Mouse (Mus musculus): Measurements from ENCODE around the gene Ttc33. TPM values are rescaled to one million over a fixed set of nuclear protein-coding genes. Genes with fewer than 3 reads are reported as not detected.
A peak's percentile ranks its signal among the peaks of the same experiment; 100 is the strongest.

Gene Ttc33
- polyA plus RNA-seq, 1 experiment from 2014 or later, result 47.2 TPM

DNA sequence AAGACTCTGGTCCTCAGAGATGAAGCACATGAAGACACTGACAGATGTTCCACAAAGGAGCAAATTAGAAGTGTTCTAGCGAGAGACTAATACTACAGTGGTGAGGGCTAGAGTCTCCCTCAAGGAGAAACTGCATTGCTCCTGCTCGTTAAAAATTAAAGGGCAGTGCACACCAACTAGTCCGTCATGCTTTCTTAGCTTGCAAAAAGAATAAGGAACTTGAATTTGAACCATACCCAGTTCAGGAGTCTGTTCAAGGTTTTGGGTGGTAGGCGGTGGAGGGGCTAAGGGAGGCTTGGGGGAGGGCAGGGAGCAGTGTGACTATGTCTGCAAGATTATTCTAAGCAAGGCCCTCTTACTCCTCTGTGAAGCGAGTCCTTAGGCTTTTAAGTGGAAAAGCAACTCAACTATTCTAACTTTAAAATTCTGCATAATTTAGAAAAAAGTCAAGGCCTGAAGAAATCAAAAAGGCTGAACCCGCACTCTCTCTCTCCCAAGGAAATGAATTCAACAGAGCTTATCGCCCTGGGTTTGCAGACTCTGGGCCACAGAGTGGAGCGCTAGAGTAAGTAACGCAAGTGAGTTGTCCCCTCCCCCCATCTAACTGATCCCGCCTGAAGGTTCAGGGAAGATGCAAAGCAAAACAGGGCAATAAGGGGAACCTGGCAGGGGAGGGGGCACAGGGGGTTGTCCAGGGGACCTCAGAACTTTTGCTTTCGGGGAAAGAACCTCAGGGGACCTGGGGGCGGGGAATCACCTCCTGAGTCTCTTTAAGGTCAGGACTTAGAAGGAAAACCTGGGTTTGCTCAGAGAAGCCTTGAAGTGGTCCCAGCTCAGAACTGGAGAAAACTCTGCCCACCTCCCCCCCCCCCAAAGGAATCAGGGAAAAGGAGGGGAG, 56.2 kb downstream of the Ttc33 start:
- no peaks in the 10 kb centered on the region for H3K9me3 ChIP-seq (ENCODE audit: control insufficient read depth, low read length)
- ATAC-seq (ENCODE audit: insufficient number of reproducible peaks, low FRiP score, low TSS enrichment, low read depth), result no peak
- H3K4me2 ChIP-seq (ENCODE audit: low read depth, severe bottlenecking), result peak overlapping the region; percentile 96
- peaks cover 21% of the 10 kb centered on the region for H3K27me3 ChIP-seq (ENCODE audit: control insufficient read depth, insufficient read depth, low read length)
- peak overlapping the region; percentile 51 for H3K4me3 ChIP-seq (ENCODE audit: low read depth, low read length)
- H3K36me3 ChIP-seq (ENCODE audit: control insufficient read depth, insufficient read depth, low read length), result no peaks in the 10 kb centered on the region
- H3K27ac ChIP-seq (replicated peaks; ENCODE audit: low read depth, low read length), result no peak overlapping the region
- DNase-seq (ENCODE audit: low spot score), result peak; percentile 60
- no peak overlapping the region; the same call in 1 of the 2 replicates for H3K9ac ChIP-seq (ENCODE audit: low read length)
- 12% methylated on average over 12 of the region's 12 CpGs for WGBS
- peaks cover 12% of the 10 kb centered on the region for H3K4me1 ChIP-seq (ENCODE audit: control insufficient read depth, insufficient read depth, low read length)

DNA sequence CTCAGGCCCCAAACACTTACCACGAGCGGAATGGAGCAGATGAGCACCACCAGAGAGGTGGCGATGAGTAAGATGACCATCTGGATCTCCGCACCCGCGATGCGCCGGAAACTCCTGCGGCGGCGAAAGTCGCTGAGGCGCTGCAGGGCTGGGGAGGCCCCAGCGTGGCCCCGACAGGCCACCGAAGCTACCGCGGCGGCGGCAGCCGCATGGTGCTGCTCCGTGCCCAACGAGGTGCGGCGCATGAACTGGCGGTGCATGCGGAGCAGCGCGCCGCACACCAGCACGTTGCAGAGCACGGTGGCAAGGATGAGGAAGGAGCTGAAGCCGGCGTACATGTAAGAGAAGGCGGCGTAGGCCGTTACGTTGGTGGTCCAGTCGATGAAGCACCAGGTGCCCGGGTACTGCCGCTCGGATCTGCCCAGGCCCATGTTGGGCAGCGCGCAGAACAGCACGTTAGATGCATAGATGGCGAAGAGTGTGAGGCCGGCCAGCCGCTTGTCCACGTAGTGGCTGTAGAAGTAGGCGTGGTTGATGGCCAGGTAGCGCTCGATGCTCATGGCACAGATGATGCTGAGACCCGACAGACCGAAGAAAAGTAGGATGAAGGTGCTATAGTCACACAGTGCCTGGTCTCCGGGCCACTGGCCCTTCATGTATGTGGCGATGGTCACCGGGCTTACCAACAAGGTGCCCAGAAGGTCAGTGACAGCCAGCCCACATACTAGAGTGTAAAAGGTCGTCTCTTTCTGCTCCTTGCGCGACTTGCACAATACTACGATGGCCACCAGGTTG, 57.1 kb downstream of the Ttc33 start:
- peaks cover 21% of the 10 kb centered on the region for H3K27me3 ChIP-seq (ENCODE audit: control insufficient read depth, insufficient read depth, low read length)
- peak overlapping the region; percentile 13; the same call in 1 of the 2 replicates for H3K9ac ChIP-seq (ENCODE audit: low read length)
- H3K9me3 ChIP-seq (ENCODE audit: control insufficient read depth, low read length), result no peaks in the 10 kb centered on the region
- 0 out of 2 replicates have a peak, but pooled peaks have one; percentile 20 for ATAC-seq (ENCODE audit: insufficient number of reproducible peaks, low FRiP score, low TSS enrichment, low read depth)
- peaks cover 12% of the 10 kb centered on the region for H3K4me1 ChIP-seq (ENCODE audit: control insufficient read depth, insufficient read depth, low read length)
- H3K4me3 ChIP-seq (ENCODE audit: low read depth, low read length), result peak overlapping the region; percentile 51
- no peaks in the 10 kb centered on the region for H3K36me3 ChIP-seq (ENCODE audit: control insufficient read depth, insufficient read depth, low read length)
- H3K27ac ChIP-seq (replicated peaks; ENCODE audit: low read depth, low read length), result no peak overlapping the region
- peak overlapping the region; percentile 96 for H3K4me2 ChIP-seq (ENCODE audit: low read depth, severe bottlenecking)
- WGBS, result under 1% methylated on average over 61 of the region's 61 CpGs
- peak; percentile 61 for DNase-seq (ENCODE audit: low spot score)

DNA sequence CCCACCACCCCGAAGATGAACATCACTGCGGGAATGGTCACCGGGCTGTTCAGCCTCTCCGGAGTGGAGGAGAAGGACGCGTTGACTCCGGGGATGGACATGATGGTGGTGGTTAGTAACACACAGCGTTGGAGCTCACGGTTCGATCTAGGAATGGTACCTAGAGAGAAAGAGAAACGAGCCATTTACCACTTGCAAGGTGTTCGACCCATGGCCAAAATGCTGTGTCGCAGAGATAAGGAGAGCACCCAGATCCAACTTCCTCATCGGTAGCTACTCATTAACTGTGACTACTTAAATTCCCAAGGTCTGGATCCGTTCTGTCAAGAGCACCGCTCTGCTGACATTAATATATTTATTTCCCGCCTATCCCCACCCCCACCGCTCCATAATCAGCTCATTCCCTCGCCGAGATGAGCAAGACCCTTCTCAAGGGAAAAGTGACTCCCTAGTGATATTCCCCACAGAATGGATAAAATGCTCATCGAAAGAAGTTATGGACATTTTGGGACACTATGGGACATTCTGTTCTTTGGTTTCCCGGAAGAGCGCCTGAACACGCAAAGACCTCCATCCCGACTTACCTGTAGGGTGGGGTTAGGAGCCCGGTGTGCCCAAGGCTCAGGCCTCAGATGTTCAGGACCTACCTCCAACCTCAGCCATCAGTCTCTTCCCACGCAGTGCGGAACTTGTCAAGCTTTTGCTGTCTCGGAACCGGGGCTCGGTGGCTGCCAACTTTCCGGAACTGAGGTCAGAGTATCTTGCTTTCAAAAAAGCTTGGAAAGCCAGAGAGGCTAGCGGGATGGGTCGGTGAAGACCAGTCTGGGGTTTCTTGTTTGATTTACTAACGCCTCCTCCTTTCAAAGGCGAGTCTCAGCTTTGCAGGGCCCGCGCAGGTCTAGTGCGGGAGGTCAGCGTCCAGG, 58.0 kb downstream of the Ttc33 start:
- Histone ChIP-seq H3K9me3 (ENCODE audit: control insufficient read depth, low read length) (no peaks in the 10 kb centered on the region), H3K4me3 (ENCODE audit: low read depth, low read length) (peak overlapping the region; percentile 51), H3K4me2 (ENCODE audit: low read depth, severe bottlenecking) (peak overlapping the region; percentile 96), H3K9ac (ENCODE audit: low read length) (peak overlapping the region; percentile 38; the same call in 1 of the 2 replicates), H3K27me3 (ENCODE audit: control insufficient read depth, insufficient read depth, low read length) (peaks cover 21% of the 10 kb centered on the region), H3K36me3 (ENCODE audit: control insufficient read depth, insufficient read depth, low read length) (no peaks in the 10 kb centered on the region), H3K27ac (replicated peaks; ENCODE audit: low read depth, low read length) (no peak overlapping the region), H3K4me1 (ENCODE audit: control insufficient read depth, insufficient read depth, low read length) (peaks cover 12% of the 10 kb centered on the region)
- 7% methylated on average over 40 of the region's 40 CpGs for WGBS
- DNase-seq (ENCODE audit: low spot score) (peak; percentile 43), ATAC-seq (ENCODE audit: insufficient number of reproducible peaks, low FRiP score, low TSS enrichment, low read depth) (no peak)

DNA sequence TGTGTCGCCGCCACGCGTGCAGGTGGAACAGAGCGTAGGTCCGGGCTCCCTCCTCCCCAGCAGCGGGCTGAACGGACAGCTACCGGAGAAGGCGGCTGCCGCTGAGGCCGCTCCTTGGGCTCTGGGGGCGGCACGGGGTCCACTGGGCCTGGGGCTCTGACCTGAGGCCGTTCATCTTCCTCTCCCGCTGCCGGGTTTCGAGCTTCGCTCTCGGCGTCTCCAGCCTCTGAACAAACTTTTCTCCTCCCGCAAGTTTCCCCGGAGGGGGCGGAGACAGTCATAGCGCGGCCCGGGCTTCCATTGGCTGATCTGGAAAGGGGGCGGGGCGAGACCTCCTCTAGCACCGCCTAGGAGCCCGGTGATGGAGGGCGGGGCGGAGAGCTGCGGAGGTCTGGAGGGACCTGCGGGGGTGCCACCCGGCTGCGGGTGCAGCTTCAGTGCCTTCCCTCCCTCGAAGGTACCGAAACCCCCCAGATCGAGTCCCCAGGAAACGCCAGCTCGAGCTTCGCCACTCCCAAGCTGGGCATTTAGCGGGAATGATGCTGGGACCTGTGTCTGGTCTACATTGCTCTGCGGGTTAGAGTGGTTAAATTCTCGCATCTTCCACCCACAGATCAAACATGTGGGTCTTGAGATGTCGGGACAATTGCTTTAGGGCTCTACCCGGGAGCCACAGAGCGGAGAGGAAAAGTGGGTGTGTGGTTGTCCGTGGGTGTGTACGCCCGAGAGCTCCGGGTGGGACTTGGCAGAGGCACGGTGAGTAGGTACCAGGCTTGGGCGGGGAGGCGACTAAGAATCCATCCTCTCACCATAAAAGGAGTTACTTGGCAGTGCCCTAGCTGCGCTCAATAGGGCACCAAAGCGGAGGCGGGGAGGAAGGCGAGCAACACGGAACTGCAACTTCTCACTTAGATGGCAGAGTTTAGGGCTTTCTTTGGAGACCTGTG, 58.9 kb downstream of the Ttc33 start, which contains the start of gene Ptger4:
TSS of gene Ptger4 (minus strand) at position 229 of the 947 bp plus-strand sequence.
- Histone ChIP-seq H3K36me3 (ENCODE audit: control insufficient read depth, insufficient read depth, low read length) (no peaks in the 10 kb centered on the region), H3K9me3 (ENCODE audit: control insufficient read depth, low read length) (no peaks in the 10 kb centered on the region), H3K9ac (ENCODE audit: low read length) (peak within 1 kb of the TSS; percentile 38; the same call in 1 of the 2 replicates), H3K4me1 (ENCODE audit: control insufficient read depth, insufficient read depth, low read length) (peaks cover 12% of the 10 kb centered on the region), H3K27ac (replicated peaks; ENCODE audit: low read depth, low read length) (no peak within 1 kb of the TSS), H3K4me2 (ENCODE audit: low read depth, severe bottlenecking) (peak within 1 kb of the TSS; percentile 96), H3K27me3 (ENCODE audit: control insufficient read depth, insufficient read depth, low read length) (peaks cover 21% of the 10 kb centered on the region), H3K4me3 (ENCODE audit: low read depth, low read length) (peak within 1 kb of the TSS; percentile 51)
- WGBS, result under 1% methylated on average over 61 of the region's 61 CpGs
- DNase-seq (ENCODE audit: low spot score) (peak; percentile 93), ATAC-seq (ENCODE audit: insufficient number of reproducible peaks, low FRiP score, low TSS enrichment, low read depth) (peak; percentile 95)

DNA sequence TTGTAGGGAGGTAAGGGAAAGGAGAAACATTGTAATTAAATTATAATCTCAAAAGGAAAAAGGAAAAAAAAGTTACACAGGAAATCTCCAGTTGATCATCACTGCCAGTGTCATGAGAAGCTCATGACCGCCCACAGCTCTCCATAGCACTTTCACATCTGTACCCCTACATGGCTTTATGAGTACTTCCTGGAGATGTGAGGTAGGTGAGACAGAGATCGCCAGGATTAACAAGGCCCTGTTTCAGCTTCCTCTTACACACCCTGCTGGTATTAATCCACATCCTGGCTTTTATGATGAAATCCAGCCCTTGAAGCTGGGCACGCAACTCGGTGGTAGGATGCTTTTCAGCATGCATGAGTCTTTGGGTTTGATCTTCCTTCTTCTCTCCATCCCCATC, 64.9 kb downstream of the Ttc33 start:
- no peak for DNase-seq (ENCODE audit: low spot score)
- H3K9me3 ChIP-seq (ENCODE audit: control insufficient read depth, low read length), result no peaks in the 10 kb centered on the region
- H3K4me3 ChIP-seq (ENCODE audit: low read depth, low read length), result no peak overlapping the region
- H3K27me3 ChIP-seq (ENCODE audit: control insufficient read depth, insufficient read depth, low read length), result no peaks in the 10 kb centered on the region
- H3K4me1 ChIP-seq (ENCODE audit: control insufficient read depth, insufficient read depth, low read length), result no peaks in the 10 kb centered on the region
- ATAC-seq (ENCODE audit: insufficient number of reproducible peaks, low FRiP score, low TSS enrichment, low read depth), result no peak
- 64% methylated on average over 4 of the region's 4 CpGs for WGBS
- no peak overlapping the region for H3K27ac ChIP-seq (replicated peaks; ENCODE audit: low read depth, low read length)
- H3K9ac ChIP-seq (ENCODE audit: low read length), result no peak overlapping the region
- no peaks in the 10 kb centered on the region for H3K36me3 ChIP-seq (ENCODE audit: control insufficient read depth, insufficient read depth, low read length)
- H3K4me2 ChIP-seq (ENCODE audit: low read depth, severe bottlenecking), result no peak overlapping the region

DNA sequence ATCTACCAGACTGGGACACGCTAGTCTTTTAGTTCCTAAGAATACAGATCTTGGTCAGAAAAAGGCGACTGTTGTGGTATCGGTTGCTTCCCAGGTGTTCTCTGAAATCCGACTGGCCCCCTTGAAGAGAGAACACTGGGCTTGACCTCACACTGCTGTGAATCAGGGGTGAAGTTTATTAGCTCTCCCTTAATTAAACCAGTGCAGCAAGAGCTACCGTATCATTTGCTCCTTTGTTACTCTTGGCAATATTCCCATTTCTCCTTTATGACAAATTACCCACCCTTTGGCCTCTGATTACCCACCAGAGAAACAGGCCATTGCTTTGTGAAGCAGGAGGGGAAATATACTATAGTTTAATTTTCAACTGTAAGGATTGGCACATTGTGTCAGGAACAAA, 74.9 kb downstream of the Ttc33 start:
- DNase-seq (ENCODE audit: low spot score) (no peak), ATAC-seq (ENCODE audit: insufficient number of reproducible peaks, low FRiP score, low TSS enrichment, low read depth) (no peak)
- Histone ChIP-seq H3K4me2 (ENCODE audit: low read depth, severe bottlenecking) (no peak overlapping the region), H3K27ac (replicated peaks; ENCODE audit: low read depth, low read length) (no peak overlapping the region), H3K9me3 (ENCODE audit: control insufficient read depth, low read length) (no peaks in the 10 kb centered on the region), H3K4me3 (ENCODE audit: low read depth, low read length) (no peak overlapping the region), H3K9ac (ENCODE audit: low read length) (no peak overlapping the region), H3K4me1 (ENCODE audit: control insufficient read depth, insufficient read depth, low read length) (no peaks in the 10 kb centered on the region), H3K27me3 (ENCODE audit: control insufficient read depth, insufficient read depth, low read length) (no peaks in the 10 kb centered on the region), H3K36me3 (ENCODE audit: control insufficient read depth, insufficient read depth, low read length) (no peaks in the 10 kb centered on the region)
- WGBS, result 43% methylated on average over 5 of the region's 5 CpGs

DNA sequence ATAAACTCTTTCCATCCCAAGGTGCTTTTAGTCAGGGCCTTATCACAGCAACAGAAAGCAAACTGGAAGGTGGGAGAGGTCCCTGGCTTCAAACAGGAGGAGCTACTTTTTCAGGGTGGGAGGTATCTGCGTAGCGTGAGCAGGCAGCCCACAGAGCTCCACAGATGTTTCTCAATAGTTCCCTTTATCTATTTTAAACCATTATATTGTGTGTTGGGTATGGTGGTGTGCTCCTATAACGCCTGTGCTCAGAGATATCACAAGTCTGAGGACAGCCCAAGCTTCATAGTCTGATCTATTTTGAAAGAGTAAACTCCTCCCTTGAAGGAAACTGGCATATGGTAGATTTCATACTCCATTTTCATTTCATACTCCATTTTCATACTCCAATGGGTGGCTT, 75.7 kb downstream of the Ttc33 start:
- Histone ChIP-seq H3K4me1 (ENCODE audit: control insufficient read depth, insufficient read depth, low read length) (no peaks in the 10 kb centered on the region), H3K36me3 (ENCODE audit: control insufficient read depth, insufficient read depth, low read length) (no peaks in the 10 kb centered on the region), H3K4me3 (ENCODE audit: low read depth, low read length) (no peak overlapping the region), H3K27me3 (ENCODE audit: control insufficient read depth, insufficient read depth, low read length) (no peaks in the 10 kb centered on the region), H3K27ac (replicated peaks; ENCODE audit: low read depth, low read length) (no peak overlapping the region), H3K9ac (ENCODE audit: low read length) (no peak overlapping the region), H3K9me3 (ENCODE audit: control insufficient read depth, low read length) (no peaks in the 10 kb centered on the region), H3K4me2 (ENCODE audit: low read depth, severe bottlenecking) (no peak overlapping the region)
- DNase-seq (ENCODE audit: low spot score) (no peak), ATAC-seq (ENCODE audit: insufficient number of reproducible peaks, low FRiP score, low TSS enrichment, low read depth) (no peak)
- 92% methylated on average over 3 of the region's 3 CpGs for WGBS
